Mouse (Mus musculus) bone marrow macrophage, adult 2 months (primary cell): ENCODE measurements around the gene Laptm4a. TPM values are rescaled to one million over a fixed set of nuclear protein-coding genes. Genes with fewer than 3 reads are reported as not detected.
A peak's percentile ranks its signal among the peaks of the same experiment; 100 is the strongest.

Experiments used
- H3K27ac ChIP-seq: 2 replicates; pipeline ENCODE4 v1.5.1; 2012; ENCODE audit warnings: low read depth, low read length; ENCODE audit not compliant: insufficient read depth
- H3K4me1 ChIP-seq: 2 replicates; pipeline ENCODE4 v1.6.1; 2012; ENCODE audit warnings: low read length; ENCODE audit not compliant: control insufficient read depth, insufficient read depth
- H3K4me3 ChIP-seq: 2 replicates; pipeline ENCODE4 v1.5.1; 2012; ENCODE audit warnings: mild to moderate bottlenecking, low read length, moderate library complexity; ENCODE audit not compliant: insufficient read depth
- CTCF ChIP-seq: IDR thresholded peaks from 2 replicates; pipeline ENCODE4 v1.5.1; 2012; ENCODE audit warnings: low read depth, mild to moderate bottlenecking, low read length, moderate library complexity
- POLR2A ChIP-seq: IDR thresholded peaks from 2 replicates; pipeline ENCODE4 v1.6.1; 2012; ENCODE audit warnings: mild to moderate bottlenecking, low read depth, low read length, borderline replicate concordance
- polyA plus RNA-seq: library from polyadenylated mRNA; stranded (reverse); fragments of >200 nt; gene quantifications from 2 replicates; pipeline ENCODE4 v1.2.4, GENCODE M21; 2012; ENCODE audit not compliant: missing spikeins, insufficient read depth, insufficient read length

Laptm4a gene
- polyA plus RNA-seq, 1 experiment, result 417 TPM

GRCm38 (mm10) chr12:8885950-8886349 lies 35.5 kb upstream of the Laptm4a start:
- Histone ChIP-seq H3K4me3 (no peak overlapping the region), H3K4me1 (no peaks in the 10 kb centered on the region), H3K27ac (no peak overlapping the region)
- TF ChIP-seq CTCF (no peak), POLR2A (no peak)

DNA sequence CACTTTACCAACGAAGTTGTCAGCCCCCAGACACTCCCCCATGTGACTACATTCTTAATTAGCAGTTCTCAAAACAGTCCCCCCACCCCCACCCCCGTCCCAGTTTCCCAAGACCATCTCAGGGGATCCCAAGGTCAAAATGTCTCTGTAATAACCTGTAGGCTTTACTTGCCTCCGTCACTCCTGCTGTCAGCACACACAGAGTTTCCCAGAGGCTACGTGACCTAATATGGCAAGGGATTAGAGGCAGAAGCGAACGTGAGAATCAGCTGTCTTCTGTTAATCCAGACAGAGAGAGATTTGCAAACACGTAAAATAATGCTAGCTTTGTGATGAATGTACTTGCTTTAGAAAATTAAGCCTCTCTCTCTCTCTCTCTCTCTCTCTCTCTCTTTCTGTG lies 33.0 kb upstream of the Laptm4a start:
- Histone ChIP-seq H3K27ac (no peak overlapping the region), H3K4me1 (no peaks in the 10 kb centered on the region), H3K4me3 (no peak overlapping the region)
- no peak for TF ChIP-seq POLR2A
- TF ChIP-seq CTCF, result no peak

- TF ChIP-seq POLR2A, result no peak
- TF ChIP-seq CTCF, result peak; percentile 54
- Histone ChIP-seq H3K4me3 (no peak overlapping the region), H3K4me1 (no peaks in the 10 kb centered on the region), H3K27ac (no peak overlapping the region)
These were observed 32.3 kb upstream of the Laptm4a start for GRCm38 (mm10) chr12:8889117-8889665.

- TF ChIP-seq CTCF (no peak), POLR2A (no peak)
- no peak overlapping the region for H3K4me3 ChIP-seq
- H3K4me1 ChIP-seq, result no peaks in the 10 kb centered on the region
- no peak overlapping the region for H3K27ac ChIP-seq
These were observed 28.5 kb upstream of the Laptm4a start for GRCm38 (mm10) chr12:8892876-8893532.

GRCm38 (mm10) chr12:8897140-8897539 lies 24.3 kb upstream of the Laptm4a start:
- no peak overlapping the region for H3K4me3 ChIP-seq
- H3K4me1 ChIP-seq, result peaks cover 3% of the 10 kb centered on the region
- no peak for TF ChIP-seq CTCF
- TF ChIP-seq POLR2A, result no peak
- no peak overlapping the region for H3K27ac ChIP-seq

GRCm38 (mm10) chr12:8898879-8899785 lies 22.3 kb upstream of the Laptm4a start:
- Histone ChIP-seq H3K27ac (no peak overlapping the region), H3K4me3 (no peak overlapping the region), H3K4me1 (peaks cover 3% of the 10 kb centered on the region)
- no peak for TF ChIP-seq CTCF
- TF ChIP-seq POLR2A, result no peak

- H3K4me1 ChIP-seq, result peaks cover 3% of the 10 kb centered on the region
- H3K4me3 ChIP-seq, result no peak overlapping the region
- TF ChIP-seq CTCF (no peak), POLR2A (no peak)
- no peak overlapping the region for H3K27ac ChIP-seq
These were observed 21.3 kb upstream of the Laptm4a start for GRCm38 (mm10) chr12:8900107-8900698.

DNA sequence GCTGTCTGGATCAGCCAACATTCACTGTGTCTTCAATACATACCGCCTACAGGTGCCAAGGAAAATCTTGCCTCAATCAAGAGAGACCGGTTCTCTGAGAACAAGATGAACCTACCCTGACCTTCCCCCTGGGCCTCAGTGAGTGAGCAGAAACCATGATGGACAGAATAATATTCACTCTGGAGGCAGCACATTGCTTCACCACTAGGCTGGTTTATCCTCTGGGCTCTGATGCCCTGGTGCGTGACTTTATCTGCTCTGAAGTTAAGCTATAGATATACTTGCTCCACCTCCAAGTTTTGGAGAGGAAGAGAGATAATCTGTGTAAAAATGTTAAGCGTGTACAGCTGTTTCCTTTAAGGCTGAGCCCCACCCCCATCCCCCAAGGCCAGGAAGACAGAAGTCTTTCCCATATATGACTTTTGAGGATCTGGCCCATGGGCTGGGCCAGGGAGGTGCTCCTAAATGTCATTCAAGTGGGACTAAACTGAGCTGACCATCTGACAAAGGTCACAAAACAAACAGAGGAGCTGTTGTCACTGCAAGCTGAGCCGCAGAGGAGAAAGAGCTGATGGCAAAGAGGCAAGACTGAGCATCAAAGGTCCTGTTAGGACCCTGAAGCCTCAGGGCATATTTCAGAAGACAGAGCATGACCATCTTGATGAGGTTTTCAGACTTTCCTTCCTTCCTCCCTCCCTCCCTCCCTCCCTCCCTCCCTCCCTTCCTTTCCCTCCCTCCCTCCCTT lies 20.4 kb upstream of the Laptm4a start:
- H3K4me3 ChIP-seq, result no peak overlapping the region
- H3K27ac ChIP-seq, result no peak overlapping the region
- peaks cover 3% of the 10 kb centered on the region for H3K4me1 ChIP-seq
- TF ChIP-seq POLR2A (no peak), CTCF (no peak)

DNA sequence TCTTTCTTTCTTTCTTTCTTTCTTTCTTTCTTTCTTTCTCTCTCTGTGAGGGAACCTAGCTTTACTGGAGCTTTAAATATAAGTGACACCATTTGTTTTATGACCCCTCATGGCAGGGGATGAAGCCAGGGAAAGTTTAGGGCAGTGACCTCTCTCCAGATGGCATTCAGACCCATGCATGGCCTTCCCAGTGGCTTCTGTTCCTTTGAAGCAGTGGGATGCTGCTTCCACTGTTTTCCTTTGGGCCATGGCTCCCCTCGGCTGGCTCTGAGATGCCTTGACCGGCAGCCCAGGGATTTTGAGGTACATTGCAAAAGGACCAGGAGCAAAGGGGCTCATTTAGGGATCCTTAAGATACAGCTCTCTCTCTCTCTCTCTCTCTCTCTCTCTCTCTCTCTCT lies 19.5 kb upstream of the Laptm4a start:
- H3K4me3 ChIP-seq, result no peak overlapping the region
- no peak overlapping the region for H3K27ac ChIP-seq
- H3K4me1 ChIP-seq, result peaks cover 3% of the 10 kb centered on the region
- TF ChIP-seq CTCF (no peak), POLR2A (no peak)
